Mouse (Mus musculus): Measurements from ENCODE around the gene Mlph.

Gene Mlph

DNA sequence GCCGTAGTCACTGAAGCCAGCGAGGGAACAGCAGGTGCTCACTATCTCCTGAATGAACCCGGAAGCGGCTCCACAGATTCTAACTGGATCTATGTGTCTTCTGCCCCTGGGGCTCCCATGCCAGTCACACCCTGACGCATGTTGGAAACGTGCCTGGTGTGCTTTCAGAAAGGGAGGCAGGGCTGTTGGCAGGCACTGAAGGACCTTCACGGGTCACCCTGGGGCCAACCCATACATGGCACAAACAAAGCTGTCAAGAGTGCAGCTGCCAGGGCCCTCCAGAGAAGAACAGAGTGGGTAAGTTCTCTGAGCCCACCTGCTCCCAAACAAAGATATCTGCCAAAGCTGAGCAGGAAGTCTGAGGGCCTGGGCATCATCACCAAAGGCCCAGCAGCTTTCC, 52.7 kb downstream of the Mlph start:
- DNase-seq (ENCODE audit: extremely low spot score, low read depth, low spot score): no peak

DNA sequence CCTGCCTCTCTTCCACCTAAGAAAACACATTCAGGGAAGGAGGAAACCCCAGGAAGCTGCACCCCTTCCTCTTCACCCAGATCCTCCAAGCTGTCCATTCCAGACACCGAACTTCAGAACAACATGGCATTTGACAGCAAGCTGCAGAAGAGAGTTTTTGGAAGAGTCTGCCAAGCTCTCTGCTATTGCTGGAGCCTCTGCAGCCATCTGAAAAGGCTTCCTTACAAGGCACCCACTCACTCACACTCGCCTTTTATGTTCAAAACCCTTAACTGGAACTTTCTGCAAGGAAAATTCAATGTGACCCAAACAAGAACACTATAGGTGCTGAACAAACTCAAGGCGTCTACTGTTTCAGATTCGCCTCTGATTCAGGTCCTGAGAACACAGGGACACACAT, 53.8 kb downstream of the Mlph start:
- no peak for DNase-seq (ENCODE audit: extremely low spot score, low read depth, low spot score)

DNA sequence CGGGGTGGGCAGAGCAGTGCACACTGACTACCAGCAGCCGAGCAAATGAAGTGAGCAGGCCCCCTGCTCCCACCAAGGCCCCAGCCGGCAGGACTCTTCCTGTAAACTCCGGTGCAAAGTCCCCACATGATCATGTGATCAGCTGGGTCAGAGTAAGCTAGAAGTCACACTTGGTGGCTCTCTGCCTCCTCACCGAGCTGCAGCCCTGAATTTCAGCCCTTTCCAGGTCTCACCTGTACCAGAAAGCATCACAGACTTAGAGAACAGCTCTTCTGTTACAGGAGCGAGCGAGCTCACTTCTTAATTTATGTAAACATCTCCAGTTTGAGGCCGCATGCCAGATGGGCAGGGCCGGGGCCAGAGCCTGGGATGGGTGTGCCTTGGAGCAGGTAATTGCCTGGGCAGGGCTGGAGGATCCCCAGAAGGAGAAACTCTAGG, 54.5 kb downstream of the Mlph start, which contains the start of gene Rab17:
Rab17 (minus strand) TSS at position 315 of the 438 bp plus-strand sequence.
- no peak for DNase-seq (ENCODE audit: extremely low spot score, low read depth, low spot score)

DNA sequence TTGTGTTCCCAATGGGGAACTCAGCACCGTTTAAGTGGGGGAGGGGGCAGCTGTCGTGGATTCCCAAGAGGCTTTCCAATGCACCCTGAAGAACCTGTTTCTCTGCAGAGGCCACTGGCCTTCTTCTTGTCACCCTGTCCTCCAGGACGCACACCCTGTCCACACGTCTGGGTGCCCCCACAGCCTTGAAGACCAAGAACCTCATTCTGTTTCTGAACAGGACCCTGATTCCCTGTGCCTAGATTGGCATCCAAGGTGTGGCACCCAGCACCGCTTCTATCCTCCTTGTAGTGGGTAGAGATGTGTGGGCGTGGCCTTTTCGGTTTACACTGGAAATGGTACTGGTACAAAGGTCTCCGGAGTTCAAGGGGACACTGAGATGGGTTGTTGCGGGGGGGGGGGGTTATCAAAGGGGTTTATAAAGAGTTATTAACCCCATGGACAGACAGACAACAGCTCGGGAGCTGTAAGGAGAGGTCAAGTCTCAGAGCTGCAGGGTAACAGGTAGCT, 55.1 kb downstream of the Mlph start:
- DNase-seq (ENCODE audit: extremely low spot score, low read depth, low spot score): no peak

DNA sequence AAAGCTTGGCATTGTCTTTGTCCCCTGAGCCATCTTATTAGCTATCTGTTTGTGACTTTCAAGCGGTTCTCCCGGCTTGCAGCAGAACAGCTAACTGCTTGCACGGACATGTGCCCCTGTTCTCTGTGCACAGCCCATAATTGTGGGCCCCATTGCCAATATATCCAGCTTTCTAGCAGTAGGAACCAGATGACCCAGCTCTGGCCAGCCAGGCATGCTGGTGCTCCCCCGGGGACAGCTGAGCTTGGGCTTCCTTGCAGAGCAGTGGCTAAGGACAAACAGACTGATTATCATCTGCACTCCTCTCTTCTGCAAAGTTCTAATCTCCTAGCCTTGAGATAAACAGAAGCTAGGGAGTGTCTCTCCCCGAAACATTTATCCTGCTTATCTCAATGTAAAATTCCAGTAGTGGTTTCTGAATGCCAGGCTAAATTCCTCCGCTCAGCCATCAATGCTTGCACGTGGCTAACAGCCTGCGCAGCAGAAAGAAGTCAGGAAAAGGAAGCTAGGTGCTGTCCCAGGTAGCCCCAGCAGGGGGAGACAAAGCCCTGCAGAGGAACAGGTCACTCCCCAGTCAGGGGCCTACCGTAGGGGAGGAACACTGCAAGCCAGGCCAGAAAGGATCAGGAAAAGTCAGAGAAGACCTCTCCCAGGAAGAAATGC, 58.2 kb downstream of the Mlph start:
- peak; percentile 86 for DNase-seq (ENCODE audit: extremely low spot score, low read depth, low spot score)

DNA sequence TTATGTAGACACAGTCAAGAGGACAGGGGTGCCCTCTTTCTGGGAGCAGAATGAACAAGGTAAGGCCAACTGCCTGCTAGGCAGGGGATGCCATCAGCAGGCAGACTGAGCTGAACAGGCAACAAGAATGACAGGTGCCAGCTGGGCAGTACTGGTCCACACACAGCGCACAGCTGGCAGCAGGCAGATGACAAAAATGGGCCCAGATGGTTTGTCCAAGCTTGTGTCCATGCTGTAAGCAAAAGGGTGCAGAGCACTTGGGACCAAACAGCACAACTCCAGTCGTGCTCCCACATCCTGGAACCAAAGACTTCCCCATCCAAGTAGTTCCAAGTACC, 58.7 kb downstream of the Mlph start:
- no peak for DNase-seq (ENCODE audit: extremely low spot score, low read depth, low spot score)

DNA sequence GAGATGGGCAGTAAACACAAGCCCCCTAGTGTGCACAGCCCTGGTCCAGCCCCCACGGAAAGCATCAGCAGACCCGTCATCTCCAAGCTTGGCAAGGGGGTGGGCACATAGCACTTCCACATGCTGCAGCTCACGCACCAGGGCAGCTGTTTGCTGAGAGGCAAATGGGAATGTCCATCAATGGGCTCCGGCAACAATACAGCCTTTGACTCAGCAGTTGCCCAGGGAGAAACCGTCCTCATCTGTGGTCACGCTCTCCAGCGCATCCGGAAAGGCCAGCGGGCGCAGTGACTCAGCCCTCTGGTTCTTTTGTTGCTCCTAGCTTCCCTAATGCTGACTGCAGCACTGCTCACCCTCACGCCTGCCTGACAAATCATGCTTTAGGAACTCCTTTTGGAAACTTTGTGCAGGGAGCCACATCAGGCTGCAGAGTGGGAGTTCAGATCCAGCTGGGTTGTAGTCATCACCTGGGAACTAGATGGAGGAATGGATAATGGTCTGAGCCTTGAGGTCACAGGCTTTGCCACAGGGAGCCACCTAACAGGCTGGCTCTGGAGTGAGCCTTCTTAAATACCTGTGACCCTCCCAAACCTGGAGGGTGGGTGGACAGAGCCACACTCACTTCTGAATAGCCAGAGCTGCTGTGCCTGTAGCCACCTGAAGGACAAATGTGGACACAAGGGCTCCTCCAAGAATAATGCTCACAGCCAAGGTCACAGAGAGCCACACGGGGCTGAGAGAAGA, 60.2 kb downstream of the Mlph start:
- DNase-seq (ENCODE audit: extremely low spot score, low read depth, low spot score): no peak

DNA sequence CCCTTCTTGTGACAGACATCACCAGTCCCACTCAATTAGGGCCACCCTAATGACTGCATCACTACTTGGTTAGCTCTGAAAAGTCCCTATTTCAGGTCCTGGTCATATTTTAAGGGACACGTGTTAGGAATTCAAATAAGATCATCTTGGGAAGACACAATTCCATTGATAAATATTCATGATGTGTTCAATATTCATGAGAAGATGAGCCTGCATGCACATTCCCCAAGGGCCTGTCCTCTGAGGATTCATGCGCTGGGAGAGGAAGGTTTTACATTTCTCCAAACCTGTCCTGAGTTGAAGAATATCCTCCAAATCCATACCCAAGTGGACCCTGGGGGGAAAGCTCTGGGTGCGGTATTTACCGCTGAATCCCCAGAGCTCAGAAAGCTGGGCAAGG, 61.1 kb downstream of the Mlph start:
- no peak for DNase-seq (ENCODE audit: extremely low spot score, low read depth, low spot score)

DNA sequence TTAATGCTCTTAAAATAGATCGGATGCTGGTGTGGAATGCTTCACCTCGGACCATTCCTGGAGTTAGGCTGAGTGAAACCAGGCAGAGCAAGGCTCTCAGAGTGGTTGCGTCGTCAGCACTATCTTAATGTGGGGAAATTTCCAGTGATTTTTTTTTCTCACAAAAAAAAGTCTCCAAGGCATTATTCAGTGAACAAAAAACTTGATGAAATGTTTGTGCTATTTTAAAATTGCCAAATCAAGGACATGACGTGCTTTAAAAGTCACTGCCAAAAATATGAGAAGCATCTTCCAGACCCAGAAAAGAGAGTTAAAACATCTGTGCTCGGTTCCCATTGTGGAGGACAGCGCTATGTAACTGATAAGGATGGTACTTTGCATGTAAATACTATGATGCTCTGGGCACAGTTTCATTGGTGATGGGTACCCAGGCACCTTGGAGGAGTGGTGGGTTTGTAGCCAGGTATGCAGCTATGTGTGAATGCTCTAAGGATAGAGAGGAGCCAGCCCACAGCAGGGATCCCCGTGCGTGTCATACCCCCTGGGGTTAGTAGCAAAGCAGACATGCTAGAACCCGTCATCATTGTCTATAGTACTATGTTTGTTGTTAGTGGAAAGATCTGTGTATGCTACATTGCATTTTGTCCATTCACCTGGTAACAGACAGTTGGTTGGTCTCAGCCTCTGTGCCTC, 65.9 kb downstream of the Mlph start:
- DNase-seq (ENCODE audit: extremely low spot score, low read depth, low spot score): no peak

DNA sequence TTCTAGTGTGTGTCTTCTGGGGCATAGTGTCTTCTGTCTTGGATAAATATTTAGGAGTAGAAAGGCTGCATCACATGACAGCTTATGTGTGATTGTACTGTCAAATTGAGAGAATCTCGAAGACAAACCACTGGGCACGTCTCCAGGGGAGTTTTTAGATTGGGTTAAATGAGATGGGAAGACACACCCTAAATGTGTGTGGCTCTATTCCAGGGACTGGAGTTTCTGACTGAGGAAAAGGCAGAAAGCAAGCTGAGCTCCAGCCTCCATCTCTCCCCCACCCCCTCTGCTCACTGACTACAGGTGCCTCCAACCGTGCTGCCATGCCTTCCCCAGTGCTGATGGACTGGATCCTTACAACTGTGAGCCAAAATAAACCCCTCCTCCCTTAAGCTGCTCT, 66.5 kb downstream of the Mlph start:
- no peak for DNase-seq (ENCODE audit: extremely low spot score, low read depth, low spot score)

DNA sequence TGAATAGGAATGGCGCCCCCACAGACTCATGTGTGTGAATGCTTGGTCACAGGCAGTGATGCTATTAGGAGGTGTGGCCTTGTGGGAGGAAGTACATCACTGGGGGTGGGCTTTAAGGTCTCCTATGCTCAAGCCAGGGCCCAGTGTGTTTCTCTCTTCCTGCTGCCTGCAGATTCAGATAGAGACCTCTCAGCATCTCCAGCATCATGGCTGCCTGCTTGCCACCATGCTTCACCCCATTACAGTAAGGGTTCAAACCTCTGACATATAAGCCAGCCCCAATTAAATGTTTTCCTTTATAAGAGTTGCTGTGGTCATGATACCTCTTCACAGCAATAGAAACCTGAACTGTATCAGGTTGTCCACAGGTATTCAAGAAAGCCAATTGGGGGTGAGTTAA, 81.0 kb downstream of the Mlph start:
- DNase-seq (ENCODE audit: extremely low spot score, low read depth, low spot score): no peak

DNA sequence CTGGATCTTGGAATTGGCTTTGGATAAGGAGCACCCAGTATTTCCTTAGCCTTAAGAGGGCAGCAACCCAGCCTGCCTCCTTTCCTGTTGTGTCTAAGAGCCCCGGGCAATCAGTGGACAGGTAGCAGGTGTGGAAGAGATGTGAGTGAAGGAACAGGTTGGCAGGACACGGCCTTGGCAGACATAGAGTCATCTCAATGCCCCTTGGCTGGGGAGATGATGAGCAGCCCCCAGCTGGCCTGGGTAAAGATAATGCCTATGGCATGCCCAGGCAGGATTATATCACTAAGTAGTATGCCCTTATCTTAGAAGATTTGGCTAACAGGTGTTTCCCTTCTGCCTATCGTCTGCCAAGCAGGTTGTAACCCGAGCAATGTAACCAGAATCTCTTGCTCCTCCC, 82.3 kb downstream of the Mlph start:
- no peak for DNase-seq (ENCODE audit: extremely low spot score, low read depth, low spot score)

DNA sequence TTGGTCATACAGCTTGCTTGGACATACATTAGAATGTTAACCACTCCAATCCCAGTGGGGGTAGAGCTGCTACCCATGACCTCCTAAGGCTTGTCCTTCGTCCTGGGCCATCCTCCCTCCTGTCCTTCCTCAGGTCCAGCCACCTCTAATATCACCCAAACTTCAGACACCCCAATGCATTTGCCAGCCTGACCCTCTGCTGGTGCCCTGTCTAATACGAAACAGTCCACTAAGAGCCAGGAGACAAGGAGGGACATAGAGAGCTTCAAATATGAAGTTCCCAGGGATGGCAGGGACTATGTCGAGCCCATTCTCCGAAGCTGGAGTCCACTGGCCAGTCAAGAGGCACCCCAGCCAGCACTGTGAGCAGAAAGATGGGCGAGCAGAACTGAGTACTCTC, 82.8 kb downstream of the Mlph start:
- DNase-seq (ENCODE audit: extremely low spot score, low read depth, low spot score): no peak

DNA sequence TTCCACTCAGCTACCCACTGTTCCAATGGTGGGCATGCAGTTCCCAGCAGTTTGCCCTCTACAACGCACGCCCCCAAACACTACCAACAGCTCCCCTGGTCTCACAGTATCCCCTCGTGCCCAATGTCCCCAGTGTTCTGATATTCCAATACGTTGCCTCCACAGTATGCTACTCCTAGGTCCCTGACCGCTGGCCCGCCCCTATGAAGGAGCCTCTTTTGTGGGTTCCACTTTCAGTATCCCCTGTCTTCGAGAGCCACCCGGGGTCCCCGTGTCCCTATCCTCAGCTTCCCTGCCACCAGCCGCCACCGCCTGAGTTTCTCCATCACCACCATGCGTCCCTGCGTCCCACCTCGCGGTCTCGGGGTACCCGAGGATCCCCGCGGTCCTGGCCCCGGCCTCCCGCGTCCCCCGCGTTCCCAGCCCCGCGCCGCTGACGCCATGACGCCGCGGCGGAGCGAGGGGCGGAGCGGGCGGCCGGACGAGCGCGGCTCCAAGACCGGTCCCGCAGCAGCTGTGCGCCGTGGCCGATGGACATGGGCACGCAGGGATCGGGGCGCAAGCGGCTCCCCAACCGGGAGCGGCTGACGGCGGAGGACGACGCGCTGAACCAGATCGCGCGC, 83.5 kb downstream of the Mlph start, which contains the start of gene Lrrfip1:
Lrrfip1 (plus strand) TSS at position 470 of the 623 bp plus-strand sequence.
- DNase-seq (ENCODE audit: extremely low spot score, low read depth, low spot score): no peak

DNA sequence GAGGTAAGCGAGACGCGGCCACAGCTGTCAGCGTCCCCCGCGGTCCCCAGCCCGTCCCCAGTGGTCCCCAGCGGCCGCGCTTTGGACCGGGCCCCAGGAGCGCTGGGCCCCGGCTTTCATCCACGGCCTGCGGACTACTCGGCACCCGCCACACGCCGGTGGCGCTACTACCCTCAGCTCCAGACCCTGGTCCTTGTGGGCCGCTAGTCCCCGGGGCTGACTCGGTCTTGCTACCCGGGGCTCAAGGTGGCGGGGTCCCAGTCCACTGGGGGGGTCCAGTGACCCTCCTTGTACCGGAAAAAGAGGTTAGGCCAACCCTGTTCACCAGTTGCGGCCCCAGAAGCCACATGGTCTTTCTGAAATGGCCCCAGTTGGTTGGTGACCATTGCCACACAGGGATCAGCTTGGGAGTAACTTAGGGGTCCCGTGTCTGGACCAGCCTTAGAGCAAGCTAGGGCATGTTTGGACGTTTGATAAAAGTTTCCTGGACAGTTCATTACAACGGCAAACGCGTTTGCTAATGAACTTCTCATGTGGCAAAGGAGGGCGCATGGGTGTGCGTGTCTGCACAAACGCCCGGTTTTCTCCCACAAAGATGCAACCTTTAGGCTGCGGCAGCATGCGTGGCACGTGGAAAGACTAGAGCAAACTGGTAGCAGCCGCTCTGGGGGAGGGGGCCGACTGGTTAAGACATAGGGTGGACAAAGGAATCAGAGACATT, 84.2 kb downstream of the Mlph start:
- DNase-seq (ENCODE audit: extremely low spot score, low read depth, low spot score): no peak

DNA sequence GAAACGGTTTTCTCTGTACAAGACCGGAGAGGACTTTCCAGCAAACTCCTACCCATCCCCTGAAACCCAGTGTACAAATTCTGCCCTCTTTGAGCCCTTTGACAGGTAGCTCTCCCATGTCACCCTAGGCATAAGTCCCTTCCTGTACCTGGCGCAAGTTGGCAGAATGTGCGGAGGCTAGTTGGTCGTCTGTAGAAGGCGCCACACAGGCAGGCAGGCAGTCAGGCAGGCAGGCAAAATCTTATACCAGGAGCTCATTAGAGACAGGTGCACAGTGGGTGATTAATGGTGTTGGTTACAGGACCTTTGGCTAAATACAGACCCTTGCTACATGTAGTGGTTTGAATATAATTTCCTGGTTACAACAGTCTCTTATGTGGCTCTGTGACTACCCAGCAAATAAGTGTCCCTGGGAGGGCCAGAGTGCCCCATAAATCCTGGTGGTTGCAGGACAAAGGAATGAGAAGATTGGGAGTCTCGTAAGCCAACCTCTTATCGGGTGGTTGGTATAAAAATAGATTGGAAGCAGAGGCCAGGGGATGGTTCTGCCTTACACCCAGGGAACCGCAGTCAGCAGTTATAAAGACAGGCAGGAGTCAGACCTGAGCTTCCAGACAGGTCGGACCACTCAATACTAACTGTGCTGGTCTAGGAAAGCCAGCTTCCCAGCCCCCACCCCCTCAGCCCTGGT, 85.2 kb downstream of the Mlph start:
- DNase-seq (ENCODE audit: extremely low spot score, low read depth, low spot score): no peak
